Mouse (Mus musculus) bone marrow, adult 2 months (tissue): Measurements from ENCODE around the gene Celf5.

ENCODE experiments used
- CTCF ChIP-seq: fragments of 200-500 bp; IDR thresholded peaks from 2 replicates; pipeline ENCODE4 v1.5.1; 2011; ENCODE audit warnings: low read length, control low read depth; ENCODE audit not compliant: control insufficient read depth, insufficient read depth
- POLR2A ChIP-seq: fragments of 200-500 bp; IDR thresholded peaks from 2 replicates; pipeline ENCODE4 v1.6.1; 2011; ENCODE audit warnings: low read depth, mild to moderate bottlenecking, control low read depth, low read length, borderline replicate concordance; ENCODE audit not compliant: control insufficient read depth

- TF ChIP-seq POLR2A = peak; percentile 50; the same call in 1 of the 2 replicates
- TF ChIP-seq CTCF = 0 out of 2 replicates have a peak, but pooled peaks have one; percentile 23
These were observed 16.1 kb upstream of the Celf5 start for GRCm38 (mm10) chr10:81498316-81499249.
